Mouse (Mus musculus) myocyte (in vitro differentiated cells): ENCODE measurements at regions not wholly inside any gene's neighbourhood (a gene's known extent, or its start where the extent isn't known, plus 50 kb on each side); places are given as distances from the start of the nearest gene placed in this dataset.

Experiments used
- E2F4 ChIP-seq: IDR thresholded peaks from one replicate; pipeline ENCODE4 v1.6.1; 2011; ENCODE audit warnings: mild to moderate bottlenecking, control low read depth, moderate library complexity; ENCODE audit not compliant: insufficient read depth
- MAX ChIP-seq: IDR thresholded peaks from one replicate; pipeline ENCODE4 v1.6.1; 2011; ENCODE audit warnings: low read depth, mild to moderate bottlenecking, control low read depth
- MYOD1 ChIP-seq, 3 experiments: IDR thresholded peaks; one replicate each; pipeline ENCODE4 v1.6.1; 2011; ENCODE audit warnings: control low read depth in 2 of 3, low read depth in 2 of 3, mild to moderate bottlenecking in 2 of 3, moderate library complexity in 1 of 3; ENCODE audit not compliant: insufficient read length in 2 of 3, control insufficient read depth in 1 of 3
- POLR2A ChIP-seq: IDR thresholded peaks from one replicate; pipeline ENCODE4 v1.6.1; 2011; ENCODE audit warnings: low read depth, mild to moderate bottlenecking, control low read depth, moderate library complexity; ENCODE audit not compliant: insufficient read length
- USF1 ChIP-seq: IDR thresholded peaks from one replicate; pipeline ENCODE4 v1.6.1; 2011; ENCODE audit warnings: low read depth, mild to moderate bottlenecking, control low read depth, moderate library complexity

- no peak for TF ChIP-seq MYOD1 (IDR thresholded peaks at IDR 0.05; ENCODE audit: control insufficient read depth in 1 of 3, insufficient read length in 2 of 3, low read depth in 2 of 3)
- no peak for TF ChIP-seq MAX
- TF ChIP-seq POLR2A = no peak
- TF ChIP-seq USF1 = no peak
- no peak for TF ChIP-seq E2F4
Observed at GRCm38 (mm10) chr16:71885701-71886100, 422.4 kb upstream of the Robo1 start.
